Mouse (Mus musculus) left cerebral cortex, postnatal 4 days (tissue): ENCODE results near the gene Lrba. TPM values are rescaled to one million over a fixed set of nuclear protein-coding genes. Genes with fewer than 3 reads are reported as not detected.

Source experiments
- DNase-seq: peaks from one replicate; pipeline ENCODE4 v3.0.0-alpha.2; 2022
- intact Hi-C: fragments of 180-260 bp; cut with DNase I; formaldehyde crosslinking; loops from one replicate; pipeline ENCODE4 v1.15.1; 2025
- total RNA-seq, 2 experiments: library from RNA; stranded (reverse); gene quantifications; 2 replicates each; pipeline ENCODE4 v1.2.3; 2021

Lrba gene
- total RNA-seq, 2 experiments from 2014 or later: 19.2 to 19.3 TPM

GRCm38 (mm10) chr3:86461582-86461981, 237.1 kb downstream of the Lrba start:
- no peak for DNase-seq
- intact Hi-C loops: no loop called here

- DNase-seq: no peak
Observed at GRCm38 (mm10) chr3:86489992-86490391, 265.5 kb downstream of the Lrba start.

GRCm38 (mm10) chr3:86500586-86500985, 276.1 kb downstream of the Lrba start:
- no peak for DNase-seq
- intact Hi-C loops: no loop called here

More at GRCm38 (mm10) chr3:86489992-86490391, 265.5 kb downstream of the Lrba start:
- intact Hi-C loops: no loop called here

- DNase-seq: no peak
- intact Hi-C loops: no loop called here
Observed at GRCm38 (mm10) chr3:86518506-86519109, 294.1 kb downstream of the Lrba start.

- intact Hi-C loops: no loop called here
- DNase-seq: no peak
Observed at GRCm38 (mm10) chr3:86522880-86523505, 298.5 kb downstream of the Lrba start.

GRCm38 (mm10) chr3:86531531-86532269, 307.2 kb downstream of the Lrba start:
- intact Hi-C loops: no loop called here
- DNase-seq: no peak

- intact Hi-C loops: no loop called here
- no peak for DNase-seq
Observed at GRCm38 (mm10) chr3:86536751-86537150, 312.3 kb downstream of the Lrba start.

- intact Hi-C loops: no loop called here
- DNase-seq: no peak
Observed at GRCm38 (mm10) chr3:86538645-86539554, 314.4 kb downstream of the Lrba start.

- intact Hi-C loops: no loop called here
- no peak for DNase-seq
Observed at GRCm38 (mm10) chr3:86539555-86540168, 315.2 kb downstream of the Lrba start.

- intact Hi-C loops: no loop called here
- no peak for DNase-seq
Observed at GRCm38 (mm10) chr3:86541074-86541614, 316.7 kb downstream of the Lrba start.

- intact Hi-C loops: no loop called here
- no peak for DNase-seq
Observed at GRCm38 (mm10) chr3:86541863-86542397, 317.4 kb downstream of the Lrba start.

GRCm38 (mm10) chr3:86544785-86545184, 320.3 kb downstream of the Lrba start:
- peak; percentile 55 for DNase-seq
- intact Hi-C loops: no loop called here

GRCm38 (mm10) chr3:86545945-86546344, 321.5 kb downstream of the Lrba start:
- no peak for DNase-seq
- intact Hi-C loops: no loop called here

- intact Hi-C loops: no loop called here
- peak; percentile 81 for DNase-seq
Observed at GRCm38 (mm10) chr3:86546471-86547250, 322.2 kb downstream of the Lrba start.

GRCm38 (mm10) chr3:86547251-86547791, 322.8 kb downstream of the Lrba start:
- intact Hi-C loops: no loop called here
- peak; percentile 17 for DNase-seq

GRCm38 (mm10) chr3:86548091-86549015, 323.9 kb downstream of the Lrba start, which contains the start of gene Mab21l2:
Mab21l2 (minus strand) TSS chr3:86548629.
- intact Hi-C loops: no loop called here
- DNase-seq: peak; percentile 50

GRCm38 (mm10) chr3:86550301-86551010, 326.0 kb downstream of the Lrba start:
- peak; percentile 22 for DNase-seq
- intact Hi-C loops: no loop called here
